Mouse (Mus musculus): ENCODE measurements around the gene Opcml.

DNA sequence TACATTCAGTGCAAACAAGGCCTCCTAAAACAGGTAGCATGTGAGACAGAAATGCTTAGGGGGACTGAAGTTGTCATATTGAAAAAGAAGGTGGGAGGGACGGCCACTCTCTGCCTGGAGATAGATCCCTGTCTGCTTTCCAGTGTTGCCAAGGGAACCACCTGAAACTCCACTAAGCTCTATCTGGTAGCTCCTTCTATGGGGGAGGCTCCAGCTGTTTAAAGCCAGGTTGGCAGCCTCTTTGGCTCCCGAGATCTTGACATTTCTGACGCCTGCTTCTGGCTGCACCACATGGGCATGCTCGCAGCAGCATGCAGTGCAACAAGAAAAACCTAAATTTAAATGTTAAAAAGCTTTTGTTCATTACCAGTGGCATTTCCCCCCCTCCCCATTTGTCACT, 537.4 kb downstream of the Opcml start:
- TF ChIP-seq CTCF (IDR thresholded peaks at IDR 0.05; ENCODE audit: low read depth, low read length) (no peak), POLR2A (IDR thresholded peaks at IDR 0.05; ENCODE audit: extremely low read depth, insufficient read depth, low read length) (no peak)

Measured in liver, adult 2 months (tissue).